In genomic region chr13:21710821-21711525, GRCm38 (mm10) we compare ENCODE assay signal across 8 mouse cellular contexts. TPM values are rescaled to one million over a fixed set of nuclear protein-coding genes. Genes with fewer than 3 reads are reported as not detected.
DNase-seq lines count a peak whose midpoint lies in the region; ATAC-seq and TF ChIP-seq lines count a peak whose summit lies in the region.

No protein-coding gene starts in this region.

- no peaks in the 10 kb centered on the region; the same call in 1 of the 2 replicates for H3K4me1 ChIP-seq in bone marrow, adult 2 months (ENCODE audit: control insufficient read depth, insufficient read depth, low read length)
- peaks cover 6% of the 10 kb centered on the region; the same call in 1 of the 2 replicates for H3K4me1 ChIP-seq in embryonic fibroblast, embryonic 13.5 days (ENCODE audit: control insufficient read depth, insufficient read depth, low read length)
- H3K4me1 ChIP-seq in heart, embryonic 10.5 days: peaks cover 8% of the 10 kb centered on the region
- H3K4me1 ChIP-seq in midbrain, postnatal 0 days (ENCODE audit: insufficient read depth, low read length): no peaks in the 10 kb centered on the region; the same call in 1 of the 2 replicates

- H3K36me3 ChIP-seq in heart, embryonic 10.5 days: no peaks in the 10 kb centered on the region
- H3K36me3 ChIP-seq in midbrain, postnatal 0 days (ENCODE audit: insufficient read depth, low read length): no peaks in the 10 kb centered on the region

- H3K4me3 ChIP-seq in bone marrow, adult 2 months (replicated peaks; ENCODE audit: control insufficient read depth, low read depth, low read length): peak overlapping the region; percentile 39
- H3K4me3 ChIP-seq in embryonic fibroblast, embryonic 13.5 days (ENCODE audit: insufficient read depth, low read length): peak overlapping the region; percentile 99
- H3K4me3 ChIP-seq in heart, embryonic 10.5 days: peak overlapping the region; percentile 70
- peak overlapping the region; percentile 72 for H3K4me3 ChIP-seq in midbrain, postnatal 0 days (ENCODE audit: low read depth, low read length)

- no peaks in the 10 kb centered on the region for H3K9me3 ChIP-seq in heart, embryonic 10.5 days
- H3K9me3 ChIP-seq in midbrain, postnatal 0 days (ENCODE audit: low read length): no peaks in the 10 kb centered on the region

- peak overlapping the region; percentile 2 for H3K9ac ChIP-seq in midbrain, postnatal 0 days (replicated peaks; ENCODE audit: low read length, poor library complexity, severe bottlenecking)

- no peak for TF ChIP-seq POLR2A in bone marrow, adult 2 months (IDR thresholded peaks at IDR 0.05; ENCODE audit: borderline replicate concordance, control insufficient read depth, low read depth, low read length)
- TF ChIP-seq POLR2A in embryonic fibroblast, embryonic 13.5 days (IDR thresholded peaks at IDR 0.05; ENCODE audit: low read depth, low read length): 0 out of 2 replicates have a peak, but pooled peaks have one; percentile 17

- ATAC-seq in midbrain, postnatal 0 days (ENCODE audit: low FRiP score): peak; percentile 88

- H3K27ac ChIP-seq in bone marrow, adult 2 months (ENCODE audit: control insufficient read depth, insufficient read depth, low read depth, low read length, poor library complexity): no peak overlapping the region
- H3K27ac ChIP-seq in embryonic fibroblast, embryonic 13.5 days (ENCODE audit: insufficient read depth, low read length): no peak overlapping the region
- peak overlapping the region; percentile 49; the same call in 1 of the 2 replicates for H3K27ac ChIP-seq in heart, embryonic 10.5 days
- H3K27ac ChIP-seq in midbrain, postnatal 0 days (ENCODE audit: low read depth, low read length): no peak overlapping the region

- TF ChIP-seq CTCF in bone marrow, adult 2 months (IDR thresholded peaks at IDR 0.05; ENCODE audit: control insufficient read depth, insufficient read depth, low read length): no peak
- TF ChIP-seq CTCF in embryonic fibroblast, embryonic 13.5 days (IDR thresholded peaks at IDR 0.05; ENCODE audit: borderline replicate concordance, insufficient read depth, low read length): no peak
- no peak for TF ChIP-seq CTCF in midbrain, postnatal 0 days (IDR thresholded peaks at IDR 0.05)

- H3K4me2 ChIP-seq in midbrain, postnatal 0 days (ENCODE audit: low read depth, low read length, poor library complexity, severe bottlenecking): peak overlapping the region; percentile 61

- peak; percentile 91 to 92 for DNase-seq in B cell, adult 2 months
- peak; percentile 77 for DNase-seq in heart, embryonic 10.5 days (ENCODE audit: low spot score)
- DNase-seq in kidney, adult 9 months: peak; percentile 81
- peak; percentile 77 for DNase-seq in liver
- peak; percentile 79 for DNase-seq in midbrain, postnatal 0 days (ENCODE audit: low spot score)
- peak; percentile 61 to 73 for DNase-seq in spleen, postnatal 14 days (ENCODE audit: low spot score in 2 of 2)

- 5% methylated on average over 22 of the region's 22 CpGs for WGBS in bone marrow, adult 2 months
- 3% methylated on average over 22 of the region's 22 CpGs for WGBS in heart, embryonic 10.5 days
- WGBS in midbrain, postnatal 0 days: 2% methylated on average over 22 of the region's 22 CpGs

- no peaks in the 10 kb centered on the region for H3K27me3 ChIP-seq in heart, embryonic 10.5 days (ENCODE audit: insufficient read depth, poor library complexity, severe bottlenecking)
- H3K27me3 ChIP-seq in midbrain, postnatal 0 days (ENCODE audit: insufficient read depth, low read length): no peaks in the 10 kb centered on the region

RNA-seq across cellular contexts. Expression of gene Hist1h2bl, which starts 5.0 kb away (rescaled TPM):
- polyA plus RNA-seq in bone marrow, adult 2 months (2011; ENCODE audit: insufficient read depth, insufficient read length, low replicate concordance, missing spikeins): 28.9 and 65.7 TPM in 2 replicates
- polyA plus RNA-seq in embryonic fibroblast, embryonic 13.5 days (2011; ENCODE audit: insufficient read length, low read depth, missing spikeins): 3.5 TPM in 1 of 2 replicates, not detected in the other
- polyA plus RNA-seq in heart, embryonic 10.5 days (2016; fragmentation: Nextera tagmentation; extraction: Ambion mirVana): 1.4 TPM in 1 of 2 replicates, not detected in the other
- 87.0 and 175 TPM in 2 replicates for total RNA-seq in midbrain, postnatal 0 days (2014; rRNA removed)
- not detected in 2 replicates for polyA plus RNA-seq in midbrain, postnatal 0 days (2015; fragmentation: Nextera tagmentation; extraction: Ambion mirVana)

RNA-seq across cellular contexts. Expression of gene Hist1h2ai, which starts 5.2 kb away (rescaled TPM):
- polyA plus RNA-seq in bone marrow, adult 2 months (2011; ENCODE audit: insufficient read depth, insufficient read length, low replicate concordance, missing spikeins): 19.2 and 21.1 TPM in 2 replicates
- polyA plus RNA-seq in embryonic fibroblast, embryonic 13.5 days (2011; ENCODE audit: insufficient read length, low read depth, missing spikeins): 5.0 TPM in 1 of 2 replicates, not detected in the other
- polyA plus RNA-seq in heart, embryonic 10.5 days (2016; fragmentation: Nextera tagmentation; extraction: Ambion mirVana): 6.3 and 11.7 TPM in 2 replicates
- 253 and 398 TPM in 2 replicates for total RNA-seq in midbrain, postnatal 0 days (2014; rRNA removed)
- polyA plus RNA-seq in midbrain, postnatal 0 days (2015; fragmentation: Nextera tagmentation; extraction: Ambion mirVana): 3.2 and 3.5 TPM in 2 replicates

RNA-seq across cellular contexts. Expression of gene Hist1h3h, which starts 6.5 kb away (rescaled TPM):
- 49.7 and 178 TPM in 2 replicates for polyA plus RNA-seq in bone marrow, adult 2 months (2011; ENCODE audit: insufficient read depth, insufficient read length, low replicate concordance, missing spikeins)
- polyA plus RNA-seq in embryonic fibroblast, embryonic 13.5 days (2011; ENCODE audit: insufficient read length, low read depth, missing spikeins): 3.4 TPM in 1 of 2 replicates, not detected in the other
- 3.7 and 3.8 TPM in 2 replicates for polyA plus RNA-seq in heart, embryonic 10.5 days (2016; fragmentation: Nextera tagmentation; extraction: Ambion mirVana)
- total RNA-seq in midbrain, postnatal 0 days (2014; rRNA removed): 258 and 532 TPM in 2 replicates
- polyA plus RNA-seq in midbrain, postnatal 0 days (2015; fragmentation: Nextera tagmentation; extraction: Ambion mirVana): 2.0 TPM in 1 of 2 replicates, not detected in the other

RNA-seq across cellular contexts. Expression of gene Hist1h2bm, which starts 10.9 kb away (rescaled TPM):
- polyA plus RNA-seq in bone marrow, adult 2 months (2011; ENCODE audit: insufficient read depth, insufficient read length, low replicate concordance, missing spikeins): 19.6 and 68.6 TPM in 2 replicates
- polyA plus RNA-seq in embryonic fibroblast, embryonic 13.5 days (2011; ENCODE audit: insufficient read length, low read depth, missing spikeins): 5.5 and 9.1 TPM in 2 replicates
- polyA plus RNA-seq in heart, embryonic 10.5 days (2016; fragmentation: Nextera tagmentation; extraction: Ambion mirVana): 2.4 and 3.7 TPM in 2 replicates
- total RNA-seq in midbrain, postnatal 0 days (2014; rRNA removed): 201 and 468 TPM in 2 replicates
- polyA plus RNA-seq in midbrain, postnatal 0 days (2015; fragmentation: Nextera tagmentation; extraction: Ambion mirVana): 0.39 and 0.51 TPM in 2 replicates

RNA-seq across cellular contexts. Expression of gene Olfr1359, which starts 13.1 kb away (rescaled TPM):
- not detected in 2 replicates for polyA plus RNA-seq in bone marrow, adult 2 months (2011; ENCODE audit: insufficient read depth, insufficient read length, low replicate concordance, missing spikeins)
- polyA plus RNA-seq in embryonic fibroblast, embryonic 13.5 days (2011; ENCODE audit: insufficient read length, low read depth, missing spikeins): not detected in 2 replicates
- not detected in 2 replicates for polyA plus RNA-seq in heart, embryonic 10.5 days (2016; fragmentation: Nextera tagmentation; extraction: Ambion mirVana)
- total RNA-seq in midbrain, postnatal 0 days (2014; rRNA removed): not detected in 2 replicates
- polyA plus RNA-seq in midbrain, postnatal 0 days (2015; fragmentation: Nextera tagmentation; extraction: Ambion mirVana): not detected in 2 replicates

Comparison
In these comparisons a context has a peak if more than half of its experiments do, and no peak if none do; other contexts are left out.
1. H3K4me3 ChIP-seq: peak in every context shown above with its lines; median percentile 99 in embryonic fibroblast, embryonic 13.5 days; 72 in midbrain, postnatal 0 days; 70 in heart, embryonic 10.5 days; 39 in bone marrow, adult 2 months.
2. RNA of gene Hist1h3h, which starts 6.5 kb away (polyA plus RNA-seq): 49.7 to 178 TPM in bone marrow, adult 2 months; 3.7 to 3.8 TPM in heart, embryonic 10.5 days, 3.4 TPM in embryonic fibroblast, embryonic 13.5 days and 2.0 TPM in midbrain, postnatal 0 days; every median in the first group is over 10 times any median in the second.
3. Peak in every context shown above with its lines, with median percentiles within 50 percentile points of each other: DNase-seq.